Mouse (Mus musculus) forebrain, embryonic 11.5 days (tissue): ENCODE measurements around the gene Zfand3. TPM values are rescaled to one million over a fixed set of nuclear protein-coding genes. Genes with fewer than 3 reads are reported as not detected.

ENCODE experiments used
- ATAC-seq: fragments of 200-750 bp; cut with Nextera tagmentation; replicated peaks from 2 replicates; pipeline ENCODE4 v1.8.0; 2017; ENCODE audit warnings: moderate TSS enrichment; ENCODE audit not compliant: low FRiP score
- DNase-seq: peaks from one replicate; pipeline ENCODE4 v3.0.0-alpha.2; 2017; ENCODE audit warnings: low spot score
- H3K27ac ChIP-seq: fragments of 300-500 bp; sonication (generic); 2 replicates; pipeline ENCODE4 v1.5.1; 2014; ENCODE audit warnings: low read depth, low read length
- H3K27me3 ChIP-seq: fragments of 300-500 bp; sonication (generic); 2 replicates; pipeline ENCODE4 v1.6.1; 2014; ENCODE audit warnings: mild to moderate bottlenecking, low read length, mixed read lengths; ENCODE audit not compliant: control insufficient read depth, insufficient read depth
- H3K36me3 ChIP-seq: fragments of 300-500 bp; sonication (generic); 2 replicates; pipeline ENCODE4 v1.6.1; 2014; ENCODE audit warnings: mild to moderate bottlenecking, low read length, moderate library complexity, mixed read lengths; ENCODE audit not compliant: control insufficient read depth, insufficient read depth
- H3K4me1 ChIP-seq: fragments of 300-500 bp; sonication (generic); replicated peaks from 2 replicates; pipeline ENCODE4 v1.6.1; 2014; ENCODE audit warnings: low read length, mixed read lengths; ENCODE audit not compliant: control insufficient read depth, insufficient read depth
- H3K4me2 ChIP-seq: fragments of 300-500 bp; sonication (generic); 2 replicates; pipeline ENCODE4 v1.6.1; 2014; ENCODE audit warnings: low read depth, mild to moderate bottlenecking, low read length, moderate library complexity, mixed read lengths; ENCODE audit not compliant: severe bottlenecking
- H3K4me3 ChIP-seq: fragments of 300-500 bp; sonication (generic); 2 replicates; pipeline ENCODE4 v1.5.1; 2014; ENCODE audit warnings: low read depth, low read length
- H3K9ac ChIP-seq: fragments of 300-500 bp; sonication (generic); 2 replicates; pipeline ENCODE4 v1.6.1; 2014; ENCODE audit warnings: low read length
- H3K9me3 ChIP-seq: fragments of 300-500 bp; sonication (generic); 2 replicates; pipeline ENCODE4 v1.6.1; 2016; ENCODE audit warnings: low read length, mixed read lengths; ENCODE audit not compliant: control insufficient read depth
- WGBS: fragments of 180-500 bp; shearing (Covaris S2); extraction: QIAGEN DNeasy Blood & Tissue Kit; methylation state at CpG from one replicate; pipeline ENCODE4 v1.1.7; 2014; 5-methylcytosine and 5-hydroxymethylcytosine counted together
- polyA plus RNA-seq: library from polyadenylated mRNA; unstranded; fragments of >200 nt; fragmentation: Nextera tagmentation; extraction: Ambion mirVana; gene quantifications from 2 replicates; pipeline ENCODE4 v1.2.1, GENCODE M21; 2014

Gene Zfand3
- polyA plus RNA-seq, 1 experiment from 2014 or later = 55.8 TPM

DNA sequence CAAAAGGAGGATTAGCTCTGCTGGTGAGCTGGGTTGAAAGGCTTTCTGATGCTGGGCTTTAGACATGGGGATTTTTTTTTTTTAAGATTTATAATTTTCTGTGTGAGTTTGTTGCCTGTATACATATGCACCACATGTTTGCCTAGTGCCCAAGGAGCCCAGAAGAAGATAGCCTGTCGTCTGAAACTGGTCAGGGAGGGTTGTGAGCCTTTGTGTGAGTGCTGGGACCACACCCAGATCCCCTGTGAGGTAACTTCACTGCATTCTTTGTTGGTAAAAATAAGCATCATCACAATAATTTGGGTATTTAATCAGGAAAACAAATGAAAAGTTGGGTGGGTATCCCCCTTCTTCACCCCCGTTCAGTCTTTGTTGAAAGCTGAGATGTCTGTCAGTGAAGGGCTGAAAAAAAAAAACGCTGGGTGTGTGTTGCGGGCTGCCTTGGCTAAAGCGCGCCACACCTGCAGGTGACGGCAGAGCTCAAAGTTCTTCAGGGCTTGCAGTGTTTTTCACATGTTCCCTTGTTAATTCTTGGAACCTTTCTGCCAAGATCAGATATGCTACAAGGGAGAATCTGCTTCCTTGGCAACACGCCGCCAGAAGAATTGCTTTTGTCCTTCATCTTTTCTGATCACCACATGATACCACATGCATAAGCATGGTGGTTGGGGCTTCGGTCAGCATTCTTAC lies 154.0 kb downstream of the Zfand3 start:
- DNase-seq (no peak), ATAC-seq (no peak)
- H3K27ac ChIP-seq = no peak overlapping the region
- 0 out of 2 replicates have a peak, but pooled peaks cover 3% of the 10 kb centered on the region for H3K4me1 ChIP-seq
- WGBS = 82% methylated on average over 10 of the region's 10 CpGs
- no peaks in the 10 kb centered on the region for H3K27me3 ChIP-seq
- H3K9me3 ChIP-seq = no peaks in the 10 kb centered on the region
- H3K9ac ChIP-seq = no peak overlapping the region
- H3K4me2 ChIP-seq = no peak overlapping the region
- H3K36me3 ChIP-seq = no peaks in the 10 kb centered on the region
- no peak overlapping the region for H3K4me3 ChIP-seq

DNA sequence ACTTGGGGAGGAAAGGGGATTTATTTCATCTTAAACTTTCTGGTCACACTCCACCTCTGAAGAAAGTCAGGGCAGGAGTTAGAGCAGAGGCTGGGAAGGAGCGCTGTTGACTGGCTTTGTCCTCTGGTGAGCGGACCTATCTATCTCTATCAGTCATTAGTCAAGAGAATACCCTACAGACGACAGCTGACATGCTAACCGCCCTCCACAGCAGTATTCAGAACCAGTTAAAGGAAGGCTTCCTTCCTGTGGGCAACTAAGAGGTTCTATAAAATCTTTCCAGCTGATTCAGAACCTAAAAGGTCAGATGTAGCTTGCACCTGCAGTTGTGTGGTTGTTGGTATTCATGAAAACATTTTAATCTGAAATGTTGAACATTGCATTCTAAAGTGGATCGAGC lies 154.8 kb downstream of the Zfand3 start:
- 88% methylated on average over 5 of the region's 5 CpGs for WGBS
- no peak for DNase-seq
- no peak for ATAC-seq
- Histone ChIP-seq H3K4me1 (0 out of 2 replicates have a peak, but pooled peaks cover 3% of the 10 kb centered on the region), H3K36me3 (no peaks in the 10 kb centered on the region), H3K4me2 (no peak overlapping the region), H3K27me3 (no peaks in the 10 kb centered on the region), H3K27ac (no peak overlapping the region), H3K9ac (no peak overlapping the region), H3K4me3 (no peak overlapping the region), H3K9me3 (no peaks in the 10 kb centered on the region)

DNA sequence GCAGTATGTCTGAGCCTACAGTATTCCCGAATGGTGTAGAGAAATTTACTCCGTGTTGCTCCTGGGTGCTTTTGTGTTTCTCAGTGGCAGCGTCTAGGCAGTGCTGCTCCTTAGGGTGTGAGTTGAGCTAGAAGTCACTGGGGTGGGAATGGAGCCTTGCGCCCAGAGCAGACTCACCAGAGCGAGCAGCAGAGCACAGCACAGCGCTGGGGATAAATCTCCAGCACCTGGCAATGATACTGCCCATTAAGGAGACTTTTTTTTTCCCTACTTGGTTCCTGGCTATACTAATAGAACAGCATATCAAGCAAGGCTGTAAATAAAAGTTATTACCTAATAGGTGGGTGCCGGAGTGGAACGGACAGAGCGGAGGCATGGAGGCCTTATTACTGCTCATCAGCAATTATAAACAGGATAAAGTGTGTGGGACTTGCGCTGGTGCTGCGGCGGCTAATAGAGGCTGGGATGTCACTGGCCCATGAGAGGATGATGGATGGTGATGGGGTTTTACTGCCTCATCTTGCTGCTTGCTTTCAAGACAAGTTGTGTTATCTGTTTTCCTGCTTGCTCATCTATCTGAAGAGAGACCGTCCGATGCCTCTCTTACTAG lies 156.4 kb downstream of the Zfand3 start:
- H3K9ac ChIP-seq = no peak overlapping the region
- no peak overlapping the region for H3K4me2 ChIP-seq
- ATAC-seq (no peak), DNase-seq (no peak)
- WGBS = 92% methylated on average over 14 of the region's 14 CpGs
- H3K27me3 ChIP-seq = no peaks in the 10 kb centered on the region
- H3K4me1 ChIP-seq = 0 out of 2 replicates have a peak, but pooled peaks cover 3% of the 10 kb centered on the region
- no peak overlapping the region for H3K27ac ChIP-seq
- no peaks in the 10 kb centered on the region for H3K36me3 ChIP-seq
- H3K4me3 ChIP-seq = no peak overlapping the region
- H3K9me3 ChIP-seq = no peaks in the 10 kb centered on the region

DNA sequence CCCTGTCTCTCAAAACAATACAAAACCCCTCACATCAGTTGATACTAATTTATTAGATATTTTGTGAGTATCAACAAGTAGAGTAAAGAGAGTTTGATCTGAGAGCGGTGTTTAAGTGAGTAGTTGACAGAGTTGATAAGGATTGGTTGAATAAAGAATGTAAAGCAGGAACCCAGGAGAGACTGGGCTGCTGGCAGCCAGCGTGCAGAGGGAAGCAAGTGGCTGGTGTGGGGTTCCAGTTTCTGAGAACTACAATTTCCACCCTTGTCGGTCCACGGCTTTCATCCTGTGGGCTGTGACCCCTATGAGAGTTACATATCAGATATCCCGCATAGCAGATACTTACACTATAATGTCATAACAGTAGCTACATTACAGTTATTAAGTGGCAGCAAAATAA lies 158.4 kb downstream of the Zfand3 start:
- Histone ChIP-seq H3K9ac (no peak overlapping the region), H3K9me3 (no peaks in the 10 kb centered on the region), H3K4me1 (no peaks in the 10 kb centered on the region), H3K36me3 (no peaks in the 10 kb centered on the region), H3K4me2 (no peak overlapping the region), H3K27me3 (no peaks in the 10 kb centered on the region), H3K27ac (no peak overlapping the region), H3K4me3 (no peak overlapping the region)
- DNase-seq = peak; percentile 8
- WGBS = 96% methylated on average over 5 of the region's 5 CpGs
- no peak for ATAC-seq

DNA sequence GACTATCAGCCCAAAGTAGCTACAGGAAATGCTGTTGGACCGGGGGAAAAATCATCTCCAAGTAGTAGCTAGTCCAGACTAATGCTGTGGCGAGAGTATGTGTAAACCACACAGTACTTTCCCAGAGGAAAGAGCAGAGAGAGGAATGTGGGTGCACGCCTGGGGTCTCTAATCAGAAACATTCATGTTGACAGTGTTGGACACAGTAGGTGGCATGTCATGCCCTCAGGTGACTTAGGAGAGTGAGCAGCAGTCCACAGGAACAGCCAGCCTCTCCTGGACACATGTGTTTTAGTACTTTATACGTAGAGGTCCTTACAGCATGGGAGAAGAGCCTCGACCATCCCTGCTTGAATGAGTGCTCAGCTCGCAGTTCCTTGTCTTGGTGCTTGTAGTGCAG lies 159.3 kb downstream of the Zfand3 start:
- ATAC-seq = no peak
- no peak overlapping the region for H3K9ac ChIP-seq
- 77% methylated on average over 6 of the region's 6 CpGs for WGBS
- H3K4me1 ChIP-seq = no peaks in the 10 kb centered on the region
- H3K27me3 ChIP-seq = no peaks in the 10 kb centered on the region
- peak; percentile 44 for DNase-seq
- H3K9me3 ChIP-seq = no peaks in the 10 kb centered on the region
- H3K4me3 ChIP-seq = no peak overlapping the region
- H3K4me2 ChIP-seq = no peak overlapping the region
- H3K36me3 ChIP-seq = no peaks in the 10 kb centered on the region
- no peak overlapping the region for H3K27ac ChIP-seq

DNA sequence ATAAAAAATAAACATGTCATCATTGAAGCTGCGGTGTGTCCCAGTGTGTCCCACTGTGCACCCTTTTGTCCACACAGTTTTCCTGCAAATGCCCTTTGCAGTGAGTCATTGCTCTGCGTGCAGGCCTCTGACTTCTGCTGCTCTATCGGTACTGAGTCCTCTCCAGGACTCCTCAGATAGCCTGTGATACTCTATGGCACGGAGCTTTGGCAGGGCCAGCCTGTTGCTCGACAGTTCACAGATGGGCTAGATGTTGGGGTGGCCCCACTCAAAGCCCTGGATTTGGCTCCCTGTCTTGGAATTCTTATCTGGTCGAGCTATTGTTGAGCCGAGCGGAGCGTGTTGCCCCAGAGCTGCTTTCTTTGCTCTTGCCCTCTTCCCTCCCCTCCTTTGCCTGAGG lies 160.3 kb downstream of the Zfand3 start:
- Histone ChIP-seq H3K27me3 (no peaks in the 10 kb centered on the region), H3K4me3 (no peak overlapping the region), H3K36me3 (no peaks in the 10 kb centered on the region), H3K9ac (no peak overlapping the region), H3K9me3 (no peaks in the 10 kb centered on the region), H3K27ac (no peak overlapping the region), H3K4me2 (no peak overlapping the region), H3K4me1 (no peaks in the 10 kb centered on the region)
- DNase-seq (peak; percentile 43), ATAC-seq (no peak)
- WGBS = 73% methylated on average over 9 of the region's 9 CpGs

DNA sequence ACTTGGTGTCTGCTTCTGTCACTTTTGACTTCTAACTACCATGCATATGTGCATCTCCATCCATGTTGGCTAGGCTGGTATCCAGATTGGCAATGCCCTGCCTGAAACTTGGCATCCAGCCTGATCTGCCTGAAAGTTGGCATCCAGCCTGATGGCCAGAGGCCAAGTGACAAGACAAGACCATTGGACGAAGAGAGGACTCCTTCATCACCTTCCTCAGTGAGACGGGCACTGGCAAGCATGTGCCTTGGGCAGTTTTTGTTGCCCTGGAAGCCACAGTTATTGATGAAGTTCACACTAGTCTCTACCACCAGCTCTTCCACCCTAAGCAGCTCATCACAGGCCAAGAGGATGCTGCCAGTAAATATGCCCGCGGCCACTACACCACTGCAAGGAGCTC lies 172.9 kb downstream of the Zfand3 start:
- no peak overlapping the region for H3K4me2 ChIP-seq
- H3K9me3 ChIP-seq = no peaks in the 10 kb centered on the region
- DNase-seq (peak; percentile 49), ATAC-seq (no peak)
- no peaks in the 10 kb centered on the region for H3K36me3 ChIP-seq
- H3K4me3 ChIP-seq = no peak overlapping the region
- no peak overlapping the region for H3K27ac ChIP-seq
- no peaks in the 10 kb centered on the region for H3K4me1 ChIP-seq
- H3K27me3 ChIP-seq = no peaks in the 10 kb centered on the region
- no peak overlapping the region for H3K9ac ChIP-seq
- 96% methylated on average over 4 of the region's 4 CpGs for WGBS

DNA sequence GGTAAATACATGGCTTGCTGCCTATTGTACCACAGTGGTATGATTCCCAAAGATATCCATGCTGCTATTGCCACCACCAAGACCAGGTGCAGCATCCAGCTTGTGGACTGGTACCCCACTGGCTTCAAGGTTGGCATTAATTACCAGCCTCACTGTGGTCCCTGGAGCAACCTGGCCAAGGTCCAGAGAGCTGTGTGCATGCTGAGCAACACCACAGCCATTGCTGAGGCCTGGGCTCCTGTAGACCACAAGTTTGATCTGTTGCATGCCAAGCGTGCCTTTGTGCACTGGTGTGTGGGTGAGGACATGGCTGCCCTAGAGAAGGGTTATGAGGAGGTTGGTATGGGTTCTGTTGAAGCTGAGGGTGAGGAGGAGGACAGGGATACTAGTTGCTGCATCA lies 173.9 kb downstream of the Zfand3 start:
- H3K4me2 ChIP-seq = no peak overlapping the region
- DNase-seq (peak; percentile 20), ATAC-seq (no peak)
- H3K27me3 ChIP-seq = no peaks in the 10 kb centered on the region
- H3K9ac ChIP-seq = no peak overlapping the region
- WGBS = 64% methylated on average over 1 of the region's 1 CpGs
- no peaks in the 10 kb centered on the region for H3K4me1 ChIP-seq
- no peaks in the 10 kb centered on the region for H3K36me3 ChIP-seq
- H3K27ac ChIP-seq = no peak overlapping the region
- no peaks in the 10 kb centered on the region for H3K9me3 ChIP-seq
- no peak overlapping the region for H3K4me3 ChIP-seq

DNA sequence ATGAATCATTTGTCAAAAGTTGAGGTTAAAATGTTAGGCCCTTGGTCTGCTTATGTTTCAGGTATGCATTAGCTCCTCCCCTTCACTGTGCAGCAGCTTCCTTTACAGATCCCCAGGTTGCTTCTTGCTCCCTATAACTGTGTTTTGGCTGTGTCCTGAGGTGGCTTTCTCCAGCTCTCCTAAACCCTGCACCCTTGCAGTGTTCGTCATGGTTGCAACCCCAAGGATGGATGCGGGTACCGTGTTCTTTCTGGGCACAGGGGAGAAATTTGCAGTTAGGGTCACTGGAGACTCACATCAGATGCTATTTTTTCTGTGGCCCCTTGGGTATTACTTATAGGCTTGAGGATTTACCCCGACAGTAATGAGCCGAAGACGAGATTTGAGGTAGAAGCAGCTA lies 175.7 kb downstream of the Zfand3 start:
- Histone ChIP-seq H3K36me3 (no peaks in the 10 kb centered on the region), H3K27me3 (no peaks in the 10 kb centered on the region), H3K27ac (no peak overlapping the region), H3K4me1 (no peaks in the 10 kb centered on the region), H3K4me3 (no peak overlapping the region), H3K9me3 (no peaks in the 10 kb centered on the region), H3K9ac (no peak overlapping the region), H3K4me2 (no peak overlapping the region)
- WGBS = 94% methylated on average over 6 of the region's 6 CpGs
- ATAC-seq = no peak
- DNase-seq = peak; percentile 31
